Mouse (Mus musculus) liver, embryonic 14.5 days (tissue): ENCODE measurements at regions not wholly inside any gene's neighbourhood (a gene's known extent, or its start where the extent isn't known, plus 50 kb on each side); places are given as distances from the start of the nearest gene placed in this dataset.

ENCODE experiments used
- ATAC-seq: fragments of 200-750 bp; cut with Nextera tagmentation; 2 replicates; pipeline ENCODE4 v1.8.0; 2017; ENCODE audit warnings: moderate number of reproducible peaks, mild to moderate bottlenecking, moderate library complexity; ENCODE audit not compliant: insufficient read depth
- DNase-seq, 3 experiments: peaks; one replicate each; pipeline ENCODE4 v3.0.0-alpha.2; 2012 to 2013; ENCODE audit warnings: low read depth in 3 of 3, low spot score in 3 of 3
- H3K27ac ChIP-seq: fragments of 300-500 bp; sonication (generic); 2 replicates; pipeline ENCODE4 v1.5.1; 2014; ENCODE audit warnings: moderate library complexity, mild to moderate bottlenecking, control low read depth, inconsistent platforms
- H3K27me3 ChIP-seq: fragments of 300-500 bp; sonication (generic); 2 replicates; pipeline ENCODE4 v1.6.1; 2014; ENCODE audit warnings: mild to moderate bottlenecking, low read length, moderate library complexity; ENCODE audit not compliant: control insufficient read depth, insufficient read depth
- H3K36me3 ChIP-seq: fragments of 300-500 bp; sonication (generic); replicated peaks from 2 replicates; pipeline ENCODE4 v1.6.1; 2014; ENCODE audit warnings: low read depth; ENCODE audit not compliant: control insufficient read depth, insufficient read depth
- H3K4me1 ChIP-seq, 2 experiments: fragments of 200-500 bp in 1 of 2; fragments of 300-500 bp in 1 of 2; sonication (generic) in 1 of 2; replicated peaks; 2 replicates each; pipeline ENCODE4 v1.6.1; 2012 to 2014; ENCODE audit warnings: antibody characterized with exemption in 1 of 2, inconsistent platforms in 1 of 2, low read length in 1 of 2; ENCODE audit not compliant: control insufficient read depth in 2 of 2, insufficient read depth in 2 of 2
- H3K4me2 ChIP-seq: fragments of 300-500 bp; sonication (generic); 2 replicates; pipeline ENCODE4 v1.6.1; 2014; ENCODE audit warnings: low read depth, mild to moderate bottlenecking, control low read depth, moderate library complexity
- H3K4me3 ChIP-seq, 2 experiments: fragments of 200-500 bp in 1 of 2; fragments of 300-500 bp in 1 of 2; sonication (generic) in 1 of 2; 2 replicates each; pipeline ENCODE4 v1.5.1; 2012 to 2014; ENCODE audit warnings: low read depth in 2 of 2, low read length in 2 of 2, mild to moderate bottlenecking in 2 of 2, control low read depth in 1 of 2, inconsistent platforms in 1 of 2, moderate library complexity in 1 of 2; ENCODE audit not compliant: insufficient read depth in 1 of 2
- H3K9ac ChIP-seq: fragments of 300-500 bp; sonication (generic); replicated peaks from 2 replicates; pipeline ENCODE4 v1.6.1; 2014; ENCODE audit warnings: mild to moderate bottlenecking, control low read depth, moderate library complexity
- H3K9me3 ChIP-seq: fragments of 300-500 bp; sonication (generic); 2 replicates; pipeline ENCODE4 v1.6.1; 2016; ENCODE audit warnings: low read length, mixed read lengths; ENCODE audit not compliant: control insufficient read depth
- CTCF ChIP-seq: IDR thresholded peaks from 2 replicates; pipeline ENCODE4 v1.5.1; 2016; ENCODE audit warnings: antibody characterized with exemption, low read depth, control low read depth
- EP300 ChIP-seq: IDR thresholded peaks from 2 replicates; pipeline ENCODE4 v1.6.1; 2016; ENCODE audit warnings: antibody characterized with exemption, low read depth
- WGBS: fragments of 180-500 bp; shearing (Covaris S2); extraction: QIAGEN DNeasy Blood & Tissue Kit; methylation state at CpG from one replicate; pipeline ENCODE4 v1.1.7; 2014; ENCODE audit not compliant: insufficient replicate concordance; 5-methylcytosine and 5-hydroxymethylcytosine counted together

GRCm38 (mm10) chr6:107237692-107238091 lies 291.9 kb upstream of the Lrrn1 start:
- Histone ChIP-seq H3K4me3 (no peak overlapping the region), H3K27me3 (no peaks in the 10 kb centered on the region), H3K4me2 (no peak overlapping the region), H3K4me1 (no peaks in the 10 kb centered on the region), H3K9ac (no peak overlapping the region), H3K9me3 (no peaks in the 10 kb centered on the region), H3K27ac (no peak overlapping the region), H3K36me3 (no peaks in the 10 kb centered on the region)
- WGBS = 65% methylated on average over 3 of the region's 3 CpGs
- DNase-seq (no peak), ATAC-seq (no peak)
- TF ChIP-seq EP300 = no peak
- no peak for TF ChIP-seq CTCF

DNA sequence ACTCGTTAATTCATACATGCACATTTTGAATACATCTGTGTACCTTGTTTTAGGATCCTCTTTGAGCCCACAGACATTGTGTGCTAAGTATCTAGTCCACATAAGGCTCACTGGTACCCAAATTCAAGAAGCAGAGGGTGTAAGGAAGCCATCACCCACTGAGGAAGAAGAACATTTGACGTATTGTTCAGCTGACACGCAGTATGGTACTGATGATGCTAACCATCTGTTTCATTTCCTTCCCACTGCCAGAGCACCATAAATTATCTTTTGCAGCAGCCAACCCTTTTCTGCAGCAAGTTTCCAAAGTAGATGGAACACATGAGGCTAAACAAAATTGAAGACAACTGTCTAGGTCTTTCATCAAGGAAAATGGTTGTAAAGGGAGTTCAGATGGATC lies 285.6 kb upstream of the Lrrn1 start:
- WGBS = 41% methylated on average over 3 of the region's 3 CpGs
- no peak for ATAC-seq
- no peak for TF ChIP-seq EP300
- no peak for TF ChIP-seq CTCF

DNA sequence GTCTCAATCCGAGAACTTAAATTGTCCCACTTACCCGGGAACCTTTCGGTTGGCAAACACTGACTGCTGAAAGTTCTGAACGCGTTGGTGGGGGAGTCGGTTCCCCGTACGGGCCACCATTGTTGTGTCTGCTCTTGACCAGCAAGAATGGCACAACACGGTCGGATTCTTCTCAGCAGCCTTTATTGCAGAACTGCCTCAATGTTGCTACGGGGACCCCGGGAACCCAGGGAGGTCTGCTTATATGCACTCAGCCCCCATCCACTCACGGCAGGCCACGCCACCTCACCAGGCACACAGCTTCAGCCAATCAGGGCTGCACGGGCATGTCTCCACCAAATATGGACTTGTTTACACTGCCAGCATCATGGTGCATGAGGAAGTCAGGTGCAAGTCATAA lies 249.2 kb upstream of the Lrrn1 start:
- Histone ChIP-seq H3K36me3 (no peaks in the 10 kb centered on the region), H3K9me3 (no peaks in the 10 kb centered on the region), H3K4me3 (no peak overlapping the region), H3K4me2 (no peak overlapping the region), H3K4me1 (no peaks in the 10 kb centered on the region), H3K9ac (no peak overlapping the region), H3K27me3 (no peaks in the 10 kb centered on the region), H3K27ac (no peak overlapping the region)
- no peak for DNase-seq
- TF ChIP-seq CTCF (no peak), EP300 (no peak)
- WGBS = 78% methylated on average over 15 of the region's 15 CpGs
- no peak for ATAC-seq

More for the DNA sequence above, 285.6 kb upstream of the Lrrn1 start:
- H3K27ac ChIP-seq = no peak overlapping the region
- no peak overlapping the region for H3K9ac ChIP-seq
- no peaks in the 10 kb centered on the region for H3K27me3 ChIP-seq
- no peak overlapping the region for H3K4me2 ChIP-seq
- H3K9me3 ChIP-seq = no peaks in the 10 kb centered on the region
- DNase-seq = no peak
- no peaks in the 10 kb centered on the region for H3K36me3 ChIP-seq
- H3K4me3 ChIP-seq = no peak overlapping the region
- no peaks in the 10 kb centered on the region for H3K4me1 ChIP-seq

DNA sequence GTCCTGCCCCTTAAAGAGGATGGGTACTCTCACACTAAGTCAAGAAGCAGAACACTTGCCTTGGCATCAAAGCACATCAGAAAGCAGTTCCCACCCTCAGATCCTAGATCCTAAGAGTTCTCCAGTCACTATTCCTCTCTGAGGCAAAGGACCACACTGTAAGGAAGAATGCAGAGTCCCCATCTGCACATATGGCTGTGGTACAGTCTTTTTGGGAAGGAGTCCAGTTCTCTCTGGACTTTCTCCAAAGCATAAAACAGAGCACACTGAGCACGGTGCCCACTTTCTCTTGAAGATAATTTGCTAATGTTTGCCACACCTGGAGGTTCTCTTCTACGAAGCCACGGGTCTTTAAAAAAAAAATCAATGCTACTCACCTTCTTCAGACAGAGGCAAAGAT lies 238.7 kb upstream of the Lrrn1 start:
- no peak overlapping the region for H3K4me2 ChIP-seq
- DNase-seq (no peak), ATAC-seq (no peak)
- H3K36me3 ChIP-seq = no peaks in the 10 kb centered on the region
- WGBS = 56% methylated on average over 3 of the region's 3 CpGs
- no peak for TF ChIP-seq EP300
- TF ChIP-seq CTCF = no peak
- no peaks in the 10 kb centered on the region for H3K9me3 ChIP-seq
- no peaks in the 10 kb centered on the region for H3K4me1 ChIP-seq
- H3K27me3 ChIP-seq = no peaks in the 10 kb centered on the region
- H3K4me3 ChIP-seq = no peak overlapping the region
- H3K9ac ChIP-seq = no peak overlapping the region
- H3K27ac ChIP-seq = no peak overlapping the region

- H3K9me3 ChIP-seq = no peaks in the 10 kb centered on the region
- H3K9ac ChIP-seq = no peak overlapping the region
- WGBS = 41% methylated on average over 1 of the region's 1 CpGs
- no peaks in the 10 kb centered on the region for H3K4me1 ChIP-seq
- H3K4me2 ChIP-seq = no peak overlapping the region
- TF ChIP-seq CTCF (no peak), EP300 (no peak)
- ATAC-seq (no peak), DNase-seq (no peak)
- no peaks in the 10 kb centered on the region for H3K27me3 ChIP-seq
- H3K27ac ChIP-seq = no peak overlapping the region
- no peaks in the 10 kb centered on the region for H3K36me3 ChIP-seq
- no peak overlapping the region for H3K4me3 ChIP-seq
These were observed 225.7 kb upstream of the Lrrn1 start for GRCm38 (mm10) chr6:107303676-107304369.
